Mouse (Mus musculus) CH12.LX (cell line): ENCODE data around the gene Farsa. TPM values are rescaled to one million over a fixed set of nuclear protein-coding genes. Genes with fewer than 3 reads are reported as not detected.

Experiments
- DNase-seq: peaks from one replicate; pipeline ENCODE4 v3.0.0-alpha.2; 2013; ENCODE audit errors: extremely low read depth
- H3K27ac ChIP-seq: 2 replicates; pipeline ENCODE4 v1.5.1; 2012; ENCODE audit warnings: low read depth, mild to moderate bottlenecking, control low read depth, moderate library complexity; ENCODE audit not compliant: insufficient read depth
- H3K27me3 ChIP-seq: replicated peaks from 2 replicates; pipeline ENCODE3; 2012; ENCODE audit warnings: inconsistent platforms
- H3K36me3 ChIP-seq, 2 experiments: replicated peaks in 1 of 2; 2 replicates each; pipeline versions ENCODE3 to v1.6.1; 2012; ENCODE audit warnings: inconsistent platforms in 1 of 2, low read length in 1 of 2, mild to moderate bottlenecking in 1 of 2, mixed read lengths in 1 of 2, moderate library complexity in 1 of 2; ENCODE audit not compliant: control insufficient read depth in 1 of 2, insufficient read depth in 1 of 2
- H3K4me1 ChIP-seq, 2 experiments: 2 replicates each; pipeline ENCODE4 v1.6.1; 2012; ENCODE audit warnings: inconsistent platforms in 1 of 2, moderate library complexity in 1 of 2; ENCODE audit not compliant: insufficient read depth in 2 of 2, control insufficient read depth in 1 of 2
- H3K4me2 ChIP-seq: 2 replicates; pipeline ENCODE4 v1.6.1; 2012; ENCODE audit warnings: low read depth, mild to moderate bottlenecking, control low read depth; ENCODE audit not compliant: poor library complexity, insufficient read depth, severe bottlenecking
- H3K4me3 ChIP-seq, 3 experiments: fragments of 150-350 bp in 1 of 3; sonication (generic) in 1 of 3; replicated peaks in 1 of 3; 2 replicates each; pipeline versions ENCODE3 to v1.5.1; 2011 to 2012; ENCODE audit warnings: low read depth in 2 of 3, low read length in 2 of 3, mild to moderate bottlenecking in 2 of 3, moderate library complexity in 2 of 3, control low read depth in 1 of 3, improper control_type of control experiment in 1 of 3, inconsistent platforms in 1 of 3, mixed read lengths in 1 of 3; ENCODE audit not compliant: poor library complexity in 1 of 3
- H3K79me2 ChIP-seq: replicated peaks from 2 replicates; pipeline ENCODE4 v1.6.1; 2012; ENCODE audit warnings: mild to moderate bottlenecking, moderate library complexity; ENCODE audit not compliant: control insufficient read depth, poor library complexity, insufficient read depth, severe bottlenecking; ENCODE audit errors: extremely low read depth
- H3K9ac ChIP-seq: 2 replicates; pipeline ENCODE4 v1.6.1; 2012; ENCODE audit warnings: low read depth, mild to moderate bottlenecking, control low read depth, moderate library complexity; ENCODE audit not compliant: insufficient read depth
- H3K9me3 ChIP-seq: replicated peaks from 2 replicates; pipeline ENCODE3; 2012; ENCODE audit warnings: low read length, inconsistent platforms, mixed read lengths
- BHLHE40 ChIP-seq: IDR thresholded peaks from 2 replicates; pipeline ENCODE4 v1.6.1; 2011; ENCODE audit warnings: mild to moderate bottlenecking, low read depth, low read length, improper control_type of control experiment
- CHD1 ChIP-seq: IDR thresholded peaks from 2 replicates; pipeline ENCODE4 v1.6.1; 2012; ENCODE audit warnings: low read depth, low read length, improper control_type of control experiment, inconsistent platforms
- CHD2 ChIP-seq: IDR thresholded peaks from 2 replicates; pipeline ENCODE4 v1.6.1; 2011; ENCODE audit warnings: low read length, improper control_type of control experiment
- CTCF ChIP-seq, 2 experiments: IDR thresholded peaks in 1 of 2; conservative IDR thresholded peaks in 1 of 2; 2 replicates each; pipeline ENCODE4 v1.5.1; 2011 to 2012; ENCODE audit warnings: low read depth in 2 of 2, low read length in 2 of 2, improper control_type of control experiment in 1 of 2, inconsistent platforms in 1 of 2, mild to moderate bottlenecking in 1 of 2, moderate library complexity in 1 of 2
- ELF1 ChIP-seq: IDR thresholded peaks from 2 replicates; pipeline ENCODE4 v1.6.1; 2014; ENCODE audit warnings: low read depth, mild to moderate bottlenecking, inconsistent platforms, low read length, improper control_type of control experiment
- EP300 ChIP-seq: IDR thresholded peaks from 2 replicates; pipeline ENCODE4 v1.6.1; 2011; ENCODE audit warnings: low read length, improper control_type of control experiment
- GABPA ChIP-seq: IDR thresholded peaks from 2 replicates; pipeline ENCODE4 v1.6.1; 2012; ENCODE audit warnings: low read depth, low read length, improper control_type of control experiment, inconsistent platforms; ENCODE audit not compliant: insufficient replicate concordance
- HCFC1 ChIP-seq: IDR thresholded peaks from 2 replicates; pipeline ENCODE4 v1.6.1; 2012; ENCODE audit warnings: low read depth, mild to moderate bottlenecking, inconsistent platforms, low read length, improper control_type of control experiment
- IRF4 ChIP-seq: IDR thresholded peaks from 2 replicates; pipeline ENCODE4 v1.6.1; 2014; ENCODE audit warnings: low read depth, mild to moderate bottlenecking, inconsistent platforms, low read length, improper control_type of control experiment
- JUN ChIP-seq: IDR thresholded peaks from 2 replicates; pipeline ENCODE4 v1.6.1; 2011; ENCODE audit warnings: low read depth, mild to moderate bottlenecking, low read length, improper control_type of control experiment, moderate library complexity; ENCODE audit not compliant: insufficient read depth
- MAFK ChIP-seq: IDR thresholded peaks from 2 replicates; pipeline ENCODE4 v1.6.1; 2011; ENCODE audit warnings: low read length, improper control_type of control experiment; ENCODE audit not compliant: insufficient replicate concordance
- MAX ChIP-seq: IDR thresholded peaks from 2 replicates; pipeline ENCODE4 v1.6.1; 2011; ENCODE audit warnings: low read length, improper control_type of control experiment
- MEF2A ChIP-seq: IDR thresholded peaks from 2 replicates; pipeline ENCODE4 v1.6.1; 2014; ENCODE audit warnings: low read depth, mild to moderate bottlenecking, inconsistent platforms, low read length, improper control_type of control experiment, borderline replicate concordance
- MXI1 ChIP-seq: IDR thresholded peaks from 2 replicates; pipeline ENCODE4 v1.6.1; 2011; ENCODE audit warnings: mild to moderate bottlenecking, low read depth, low read length, improper control_type of control experiment
- MYC ChIP-seq: IDR thresholded peaks from 2 replicates; pipeline ENCODE4 v1.6.1; 2011; ENCODE audit warnings: low read depth, mild to moderate bottlenecking, improper control_type of control experiment, low read length
- NELFE ChIP-seq: IDR thresholded peaks from 2 replicates; pipeline ENCODE4 v1.6.1; 2011; ENCODE audit warnings: low read depth, low read length, improper control_type of control experiment
- NRF1 ChIP-seq: IDR thresholded peaks from 2 replicates; pipeline ENCODE4 v1.6.1; 2014; ENCODE audit warnings: low read depth, mild to moderate bottlenecking, inconsistent platforms, low read length, improper control_type of control experiment, moderate library complexity
- PAX5 ChIP-seq: IDR thresholded peaks from 2 replicates; pipeline ENCODE4 v1.6.1; 2012; ENCODE audit warnings: low read length, inconsistent platforms, mixed read lengths
- POLR2A ChIP-seq: IDR thresholded peaks from 2 replicates; pipeline ENCODE4 v1.6.1; 2011; ENCODE audit warnings: low read depth, mild to moderate bottlenecking, improper control_type of control experiment, low read length
- SIN3A ChIP-seq: IDR thresholded peaks from 2 replicates; pipeline ENCODE4 v1.6.1; 2012; ENCODE audit warnings: low read length, improper control_type of control experiment, inconsistent platforms
- SMC3 ChIP-seq: IDR thresholded peaks from 2 replicates; pipeline ENCODE4 v1.6.1; 2011; ENCODE audit warnings: low read depth, low read length, improper control_type of control experiment
- TBP ChIP-seq: conservative IDR thresholded peaks from 2 replicates; pipeline ENCODE4 v1.6.1; 2011; ENCODE audit warnings: low read depth, low read length, improper control_type of control experiment
- ZC3H11A ChIP-seq: IDR thresholded peaks from 2 replicates; pipeline ENCODE4 v1.6.1; 2012; ENCODE audit warnings: low read depth, mild to moderate bottlenecking, inconsistent platforms, low read length, improper control_type of control experiment
- ZKSCAN1 ChIP-seq: IDR thresholded peaks from 2 replicates; pipeline ENCODE4 v1.6.1; 2012; ENCODE audit warnings: low read depth, inconsistent platforms, low read length, improper control_type of control experiment, borderline replicate concordance
- dilution Hi-C: fragments of 300-500 bp; cut with MboI; formaldehyde crosslinking; loops from 2 replicates; pipeline ENCODE4 v1.14.3; 2020; ENCODE audit warnings: low sequenced_read_pairs; ENCODE audit not compliant: extremely low pct_unique_long_range_greater_than_20kb, extremely low pct_ligation_motif_present
- in situ Hi-C: fragments of 300-500 bp; cut with MboI; formaldehyde crosslinking; loops from 3 replicates; pipeline ENCODE4 v1.14.3; 2019; ENCODE audit warnings: low sequenced_read_pairs, low pct_ligation_motif_present, low pct_unique_long_range_greater_than_20kb, mixed read lengths
- polyA plus RNA-seq: library from polyadenylated mRNA; unstranded; fragments of >175 nt; gene quantifications from 2 replicates; pipeline ENCODE4 v1.2.1, GENCODE M21; 2012; ENCODE audit warnings: low read depth; ENCODE audit not compliant: insufficient read length
- total RNA-seq, 2 experiments: library from RNA; depleted of rRNA; stranded (reverse); fragments of 300-350 nt in 1 of 2; fragments of >200 nt in 1 of 2; gene quantifications; 2 replicates each; pipeline ENCODE4 v1.2.3; 2012 to 2014

Farsa gene
- total and polyA plus RNA-seq, 3 experiments: 142 to 175 (median 146) TPM

DNA sequence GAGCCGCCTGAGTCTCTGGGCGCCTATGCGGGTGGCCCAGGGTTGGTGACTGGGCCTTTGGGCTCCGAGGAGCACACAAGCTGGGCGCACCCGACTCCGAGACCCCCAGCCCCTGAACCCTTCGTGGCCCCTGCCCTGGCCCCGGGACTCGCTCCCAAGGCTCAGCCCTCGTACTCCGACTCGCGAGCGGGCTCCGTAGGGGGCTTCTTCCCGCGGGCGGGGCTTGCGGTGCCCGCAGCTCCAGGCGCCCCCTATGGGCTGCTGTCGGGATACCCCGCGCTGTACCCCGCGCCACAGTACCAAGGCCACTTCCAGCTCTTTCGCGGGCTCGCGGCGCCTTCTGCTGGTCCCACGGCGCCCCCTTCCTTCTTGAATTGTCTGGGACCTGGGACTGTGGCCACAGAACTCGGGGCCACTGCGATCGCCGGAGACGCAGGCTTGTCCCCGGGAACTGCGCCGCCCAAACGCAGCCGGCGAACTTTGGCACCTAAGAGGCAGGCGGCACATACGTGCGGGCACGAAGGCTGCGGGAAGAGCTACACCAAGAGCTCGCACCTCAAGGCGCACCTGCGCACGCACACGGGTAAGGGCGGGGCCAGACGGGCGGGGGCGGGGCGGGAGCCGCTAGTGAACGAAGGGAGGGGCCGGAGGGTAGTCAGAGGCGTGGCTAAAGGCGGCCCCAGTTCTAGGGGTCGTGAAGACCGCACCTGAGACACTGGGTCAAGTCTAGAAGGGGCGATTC is 46.3 kb downstream of the Farsa start (continued):
- TF ChIP-seq BHLHE40 (no peak), MAX (peak; percentile 43; the same call in 1 of the 2 replicates), TBP (no peak), SMC3 (peak; percentile 50), EP300 (no peak), ZKSCAN1 (no peak), SIN3A (no peak), NRF1 (peak; percentile 77), CHD2 (no peak), MYC (no peak), NELFE (peak; percentile 35), HCFC1 (peak; percentile 50), ELF1 (peak; percentile 55; the same call in 1 of the 2 replicates), IRF4 (0 out of 2 replicates have a peak, but pooled peaks have one; percentile 39), MXI1 (no peak; the same call in 1 of the 2 replicates), MEF2A (0 out of 2 replicates have a peak, but pooled peaks have one; percentile 27), JUN (no peak), GABPA (no peak), ZC3H11A (no peak), POLR2A (peak; percentile 53), CTCF (conservative IDR thresholded peaks at IDR 0.05 in 1 of 2, IDR thresholded peaks at IDR 0.05 in 1 of 2; ENCODE audit: low read depth in 2 of 2, low read length in 2 of 2) (peak in 1 of 2 experiments; percentile 98; a peak in 2 of 4 replicates)

DNA sequence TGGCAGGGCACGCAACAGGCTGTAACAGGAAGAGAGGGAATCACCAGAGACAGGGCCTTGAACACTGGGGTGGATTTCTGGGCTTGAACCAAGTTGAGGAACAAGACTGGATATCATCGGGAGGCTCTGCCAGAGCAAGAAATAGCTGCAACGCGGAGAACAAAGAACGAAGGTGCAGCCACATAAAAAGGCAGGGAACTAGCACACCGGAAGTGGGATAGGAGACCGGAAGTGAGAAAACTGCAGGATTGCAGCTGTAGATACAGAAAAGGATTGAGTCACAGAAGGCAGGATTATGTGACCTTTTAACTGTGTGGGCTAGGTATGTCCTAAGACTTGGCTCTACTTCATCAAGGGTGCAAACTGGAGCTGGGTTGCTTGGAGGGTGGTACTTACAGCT is 47.6 kb downstream of the Farsa start:
- dilution Hi-C loops: no loop called here
- H3K4me3 ChIP-seq: no peak overlapping the region

More for the DNA sequence above, 47.6 kb downstream of the Farsa start:
- Histone ChIP-seq H3K79me2 (no peaks in the 10 kb centered on the region), H3K9ac (no peak overlapping the region), H3K4me1 (peaks cover 7 to 15% of the 10 kb centered on the region in 2 experiments), H3K27me3 (peaks cover 21% of the 10 kb centered on the region), H3K36me3 (no peaks in the 10 kb centered on the region), H3K4me2 (no peak overlapping the region), H3K9me3 (no peaks in the 10 kb centered on the region), H3K27ac (no peak overlapping the region)
- TF ChIP-seq MAFK (no peak), EP300 (no peak), CHD1 (no peak), NELFE (no peak), MEF2A (no peak), PAX5 (no peak), NRF1 (no peak), ELF1 (no peak)
- in situ Hi-C loops: no loop called here
- no peak for DNase-seq
